Mouse (Mus musculus): ENCODE measurements around the gene Scgb1a1.
"Not testable (repeated sequence)": the region's sequence is repeated elsewhere in the genome, so short reads cannot be mapped to it uniquely, and the experiment has no call there.

Gene Scgb1a1

GRCm38 (mm10) chr19:9065621-9066561 is 21.9 kb downstream of the Scgb1a1 start:
- no peak for DNase-seq

- DNase-seq: no peak
These were observed 23.9 kb downstream of the Scgb1a1 start for GRCm38 (mm10) chr19:9063831-9064230.

GRCm38 (mm10) chr19:9062822-9063221 is 24.9 kb downstream of the Scgb1a1 start:
- DNase-seq: no peak

GRCm38 (mm10) chr19:9061221-9061893 is 26.4 kb downstream of the Scgb1a1 start:
- peak in 1 of 2 experiments; percentile 45 for DNase-seq

- no peak for DNase-seq
These were observed 27.7 kb downstream of the Scgb1a1 start for GRCm38 (mm10) chr19:9060103-9060502.

GRCm38 (mm10) chr19:9059391-9059790 is 28.4 kb downstream of the Scgb1a1 start:
- DNase-seq: no peak

- no peak for DNase-seq
These were observed 28.8 kb downstream of the Scgb1a1 start for GRCm38 (mm10) chr19:9058944-9059343.

- no peak for DNase-seq
These were observed 29.4 kb downstream of the Scgb1a1 start for GRCm38 (mm10) chr19:9058331-9058884.

GRCm38 (mm10) chr19:9057679-9058078 is 30.1 kb downstream of the Scgb1a1 start:
- no peak for DNase-seq

GRCm38 (mm10) chr19:9055703-9056355 is 31.9 kb downstream of the Scgb1a1 start:
- DNase-seq: no peak

- peak in 1 of 2 experiments; percentile 21 for DNase-seq
These were observed 32.6 kb downstream of the Scgb1a1 start for GRCm38 (mm10) chr19:9055153-9055552.

- no peak for DNase-seq
These were observed 34.8 kb downstream of the Scgb1a1 start for GRCm38 (mm10) chr19:9052803-9053431.

GRCm38 (mm10) chr19:9051985-9052384 is 35.8 kb downstream of the Scgb1a1 start:
- DNase-seq: not testable (repeated sequence)

GRCm38 (mm10) chr19:9050294-9051229 is 37.2 kb downstream of the Scgb1a1 start:
- DNase-seq: no peak

- DNase-seq: no peak
These were observed 38.6 kb downstream of the Scgb1a1 start for GRCm38 (mm10) chr19:9048981-9049687.

GRCm38 (mm10) chr19:9047946-9048387 is 39.8 kb downstream of the Scgb1a1 start:
- no peak for DNase-seq

GRCm38 (mm10) chr19:9047207-9047945 is 40.4 kb downstream of the Scgb1a1 start:
- no peak for DNase-seq

- DNase-seq: no peak
These were observed 43.5 kb downstream of the Scgb1a1 start for GRCm38 (mm10) chr19:9044291-9044690.

- DNase-seq: no peak
These were observed 44.6 kb downstream of the Scgb1a1 start for GRCm38 (mm10) chr19:9043123-9043522.

GRCm38 (mm10) chr19:9041074-9041473 is 46.7 kb downstream of the Scgb1a1 start:
- DNase-seq: no peak
